Mouse (Mus musculus): ENCODE results near the gene Hivep1.

- no peak for TF ChIP-seq CTCF (IDR thresholded peaks at IDR 0.05; ENCODE audit: low read depth, low read length)
- no peak for TF ChIP-seq POLR2A (IDR thresholded peaks at IDR 0.05; ENCODE audit: extremely low read depth, insufficient read depth, low read length)
These were observed 106.4 kb downstream of the Hivep1 start for GRCm38 (mm10) chr13:42158259-42158658.
